In the genomic region with DNA sequence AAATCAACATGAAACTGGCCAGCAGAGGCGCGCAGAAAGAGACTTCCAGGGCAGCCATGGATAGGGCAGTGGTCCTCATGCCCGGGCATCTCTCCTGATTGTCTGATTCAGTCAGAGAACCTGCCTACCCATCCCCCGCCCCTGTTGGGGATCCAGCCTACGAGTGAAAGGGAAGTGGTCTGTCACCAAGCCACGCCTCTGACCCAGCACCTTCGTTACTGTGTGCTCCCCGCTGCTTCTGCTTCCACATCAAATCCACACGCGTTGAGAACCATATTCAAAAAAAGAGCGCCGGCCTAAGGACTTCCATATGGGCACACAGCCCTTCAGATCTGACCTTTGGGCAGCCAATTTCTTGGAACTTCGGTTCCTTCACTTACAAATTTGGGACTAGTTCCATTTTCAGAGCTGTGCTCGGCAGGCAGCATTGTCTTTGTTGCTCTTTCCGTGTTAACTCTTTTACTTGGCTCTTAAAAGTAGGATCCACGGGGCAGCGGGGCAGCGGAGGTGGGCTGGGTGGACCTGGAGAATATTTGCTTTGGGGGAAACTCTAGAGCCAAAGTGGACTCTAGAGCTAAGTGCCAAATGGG, we compare ENCODE assay signal across 8 mouse cellular contexts.
DNase-seq lines count a peak whose midpoint lies in the region; ATAC-seq lines count a peak whose summit lies in the region.

No protein-coding gene starts in this region.

- 9% methylated on average over 18 of the region's 18 CpGs for WGBS in embryonic facial prominence, embryonic 13.5 days
- 17% methylated on average over 18 of the region's 18 CpGs for WGBS in hindbrain, embryonic 16.5 days

- ATAC-seq in embryonic facial prominence, embryonic 13.5 days (ENCODE audit: insufficient number of reproducible peaks, insufficient read depth, low FRiP score, low TSS enrichment, low read depth): no peak
- no peak for ATAC-seq in hindbrain, embryonic 16.5 days
- no peak for ATAC-seq in frontal cortex, adult (ENCODE audit: low TSS enrichment)

- no peaks in the 10 kb centered on the region for H3K27me3 ChIP-seq in embryonic facial prominence, embryonic 13.5 days
- H3K27me3 ChIP-seq in hindbrain, embryonic 16.5 days (replicated peaks; ENCODE audit: control insufficient read depth, insufficient read depth, low read length): peaks cover 2% of the 10 kb centered on the region; the same call in 1 of the 2 replicates

- H3K4me2 ChIP-seq in embryonic facial prominence, embryonic 13.5 days: peak overlapping the region; percentile 52
- peak overlapping the region; percentile 38 for H3K4me2 ChIP-seq in hindbrain, embryonic 16.5 days (ENCODE audit: low read length)

- peak; percentile 68 for DNase-seq in testis, postnatal 10 days (ENCODE audit: low spot score)
- no peak for DNase-seq in testis, postnatal 14 days (ENCODE audit: low spot score)
- DNase-seq in lung, postnatal 14 days: peak; percentile 59
- DNase-seq in spleen, postnatal 10 days (ENCODE audit: low spot score in 2 of 2): peak; percentile 57 to 85
- DNase-seq in frontal cortex, postnatal 25 days (ENCODE audit: low spot score in 2 of 2): no peak

- no peaks in the 10 kb centered on the region for H3K9me3 ChIP-seq in embryonic facial prominence, embryonic 13.5 days
- no peaks in the 10 kb centered on the region for H3K9me3 ChIP-seq in hindbrain, embryonic 16.5 days (ENCODE audit: control insufficient read depth, low read length)

- peak overlapping the region; percentile 16 for H3K4me3 ChIP-seq in embryonic facial prominence, embryonic 13.5 days
- no peak overlapping the region; the same call in 1 of the 2 replicates for H3K4me3 ChIP-seq in hindbrain, embryonic 16.5 days (ENCODE audit: low read length)

- peaks cover 26% of the 10 kb centered on the region for H3K4me1 ChIP-seq in embryonic facial prominence, embryonic 13.5 days
- no peaks in the 10 kb centered on the region for H3K4me1 ChIP-seq in hindbrain, embryonic 16.5 days (ENCODE audit: control insufficient read depth, insufficient read depth, low read depth, low read length)

- H3K9ac ChIP-seq in embryonic facial prominence, embryonic 13.5 days: 0 out of 2 replicates have a peak overlapping the region, but pooled peaks have one; percentile 27
- H3K9ac ChIP-seq in hindbrain, embryonic 16.5 days (ENCODE audit: low read depth, low read length): 0 out of 2 replicates have a peak overlapping the region, but pooled peaks have one; percentile 20

- no peaks in the 10 kb centered on the region for H3K36me3 ChIP-seq in embryonic facial prominence, embryonic 13.5 days
- H3K36me3 ChIP-seq in hindbrain, embryonic 16.5 days (ENCODE audit: control insufficient read depth, insufficient read depth, low read length): no peaks in the 10 kb centered on the region

- H3K27ac ChIP-seq in embryonic facial prominence, embryonic 13.5 days: no peak overlapping the region
- no peak overlapping the region for H3K27ac ChIP-seq in hindbrain, embryonic 16.5 days (ENCODE audit: low read depth, low read length)

Comparison
In these comparisons a context has a peak if more than half of its experiments do, and no peak if none do; other contexts are left out.
1. DNase-seq: peak in testis, postnatal 10 days (single experiment), lung, postnatal 14 days (single experiment) and spleen, postnatal 10 days (2 of 2); none in testis, postnatal 14 days (single experiment) and frontal cortex, postnatal 25 days (0 of 2).